Mouse (Mus musculus) adrenal gland, adult (tissue): Measurements from ENCODE around the gene Morc1.

Experiments
- DNase-seq, 2 experiments: peaks; one replicate each; pipeline ENCODE4 v3.0.0; 2022 to 2023; ENCODE audit warnings: low spot score in 1 of 2; ENCODE audit not compliant: inconsistent age in 2 of 2

Gene Morc1

DNA sequence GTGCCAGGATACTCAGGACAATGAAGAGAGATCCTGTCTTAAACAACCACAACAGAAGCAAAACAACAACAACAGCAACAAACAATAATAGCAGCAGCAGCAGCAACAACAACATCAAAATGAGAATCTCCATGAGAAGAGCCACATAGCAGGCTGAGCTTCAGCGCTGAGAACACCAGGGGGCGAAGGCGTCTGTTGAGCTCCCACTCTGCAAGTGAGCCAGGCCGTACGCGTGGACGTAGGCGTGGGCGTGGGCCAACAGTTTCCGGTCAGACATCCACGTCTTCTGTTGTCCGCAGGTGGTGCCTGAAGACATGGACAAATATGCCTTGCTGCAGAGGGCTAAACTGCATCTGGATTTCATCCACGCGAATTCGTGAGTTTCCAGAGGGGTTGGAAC, at the start of gene Morc1:
Morc1 (plus strand) TSS at position 211 of the 400 bp plus-strand sequence.
- no peak for DNase-seq

DNA sequence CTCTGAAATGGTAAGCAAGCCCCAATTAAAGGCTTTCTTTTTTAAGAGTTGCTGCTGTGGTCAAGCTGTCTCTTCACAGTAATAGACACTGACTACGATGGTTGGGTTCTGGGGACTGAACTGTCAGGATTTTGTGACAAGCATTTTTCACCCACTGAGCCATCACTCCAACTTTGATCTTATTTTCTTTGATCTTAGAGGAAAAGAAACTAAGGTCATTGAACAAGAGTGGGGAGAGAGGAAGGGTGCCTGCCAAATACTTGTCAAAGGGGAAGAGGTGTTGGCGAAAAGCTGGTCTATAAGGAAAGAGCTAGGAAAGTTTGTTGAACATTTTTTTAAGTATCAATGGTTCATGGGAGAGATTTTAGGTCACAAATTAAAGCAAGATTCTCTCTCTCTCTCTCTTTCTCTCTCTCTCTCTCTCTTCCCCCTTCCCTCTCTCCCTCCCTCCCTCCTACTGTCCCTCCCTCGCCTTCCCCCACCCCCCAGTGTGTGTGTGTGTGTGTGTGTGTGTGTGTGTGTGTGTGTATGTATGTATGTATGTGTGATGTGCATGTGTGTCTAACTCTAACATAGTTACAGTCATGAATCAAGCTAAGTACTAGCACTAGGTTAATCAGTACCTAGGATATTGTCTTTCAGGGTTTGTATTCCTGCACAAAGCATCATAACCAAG, 47.3 kb upstream of the Morc1 start:
- peak; percentile 9 to 64 for DNase-seq

DNA sequence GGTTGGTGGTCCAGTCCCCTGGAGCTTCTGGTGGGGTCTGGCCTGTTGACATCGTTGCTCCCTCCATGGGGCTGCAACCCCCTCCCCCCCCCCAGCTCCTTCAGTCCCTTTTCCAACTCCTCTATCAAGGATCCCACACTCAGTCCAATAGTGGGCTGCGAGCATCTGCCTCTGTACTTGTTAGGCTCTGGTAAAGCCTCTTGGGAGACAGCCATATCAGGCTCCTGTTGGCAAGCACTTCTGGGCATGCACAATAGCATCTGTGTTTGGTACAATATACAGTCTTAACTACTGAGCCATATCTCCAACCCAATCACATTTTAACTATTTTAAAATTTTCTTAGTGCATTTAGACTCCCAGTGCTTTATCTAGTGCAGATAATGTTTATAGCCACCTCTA, 44.1 kb upstream of the Morc1 start:
- DNase-seq = no peak

DNA sequence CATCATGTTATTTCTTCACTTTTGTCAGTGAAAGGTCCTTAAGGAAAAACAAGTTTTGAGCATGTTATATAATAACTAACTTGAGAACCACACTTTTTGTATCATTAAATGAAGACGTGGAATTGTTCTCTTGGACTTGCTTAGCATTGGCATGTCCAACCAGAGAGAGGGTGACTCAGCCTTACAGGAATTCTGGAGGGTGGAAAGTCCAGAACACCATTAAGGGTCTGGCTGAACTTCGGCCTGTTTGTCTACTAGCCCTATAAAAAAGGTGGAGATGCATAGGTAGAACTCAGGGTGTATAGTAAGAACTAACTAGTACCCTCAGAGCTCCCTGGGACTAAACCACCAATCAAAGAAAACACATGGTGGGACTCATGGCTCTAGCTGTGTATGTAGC, 35.8 kb upstream of the Morc1 start:
- DNase-seq = no peak

DNA sequence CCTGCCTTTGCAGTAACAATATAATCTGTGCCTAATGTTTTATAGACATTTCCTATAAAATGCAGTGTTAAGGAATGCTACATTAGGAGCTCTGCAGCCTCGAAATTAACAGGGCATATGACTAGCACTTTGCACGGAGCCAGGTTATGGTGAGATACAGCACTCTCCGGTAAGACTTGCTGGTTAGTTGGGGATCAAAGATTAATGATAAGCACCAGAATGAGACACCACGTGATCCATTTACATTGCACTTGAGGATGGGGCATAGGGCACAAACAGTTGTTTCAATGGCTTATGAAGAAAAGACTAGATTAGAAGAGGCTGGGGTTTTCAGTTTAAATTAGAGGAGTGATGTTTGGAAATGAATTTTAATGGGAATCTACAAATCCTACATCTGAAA, 28.1 kb upstream of the Morc1 start:
- no peak for DNase-seq

DNA sequence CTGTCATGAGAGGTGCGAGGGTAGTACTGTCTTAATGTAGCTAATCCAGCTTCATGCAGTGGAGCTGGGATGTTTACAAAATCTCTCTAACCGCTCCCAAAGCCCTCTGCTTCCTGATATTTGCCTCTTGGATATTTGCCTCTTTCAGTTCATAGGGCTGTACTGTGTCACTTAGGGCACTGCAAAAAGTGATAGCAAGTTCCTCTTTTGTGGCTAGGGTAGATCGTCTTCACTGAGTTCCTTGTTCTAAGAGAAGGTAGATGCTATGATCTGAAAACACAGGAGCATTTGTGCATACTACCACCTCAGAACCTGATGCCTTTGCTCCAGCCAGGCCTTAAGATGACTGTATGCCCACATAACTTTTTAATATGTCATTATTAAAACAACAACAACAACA, 27.6 kb upstream of the Morc1 start:
- DNase-seq = no peak

DNA sequence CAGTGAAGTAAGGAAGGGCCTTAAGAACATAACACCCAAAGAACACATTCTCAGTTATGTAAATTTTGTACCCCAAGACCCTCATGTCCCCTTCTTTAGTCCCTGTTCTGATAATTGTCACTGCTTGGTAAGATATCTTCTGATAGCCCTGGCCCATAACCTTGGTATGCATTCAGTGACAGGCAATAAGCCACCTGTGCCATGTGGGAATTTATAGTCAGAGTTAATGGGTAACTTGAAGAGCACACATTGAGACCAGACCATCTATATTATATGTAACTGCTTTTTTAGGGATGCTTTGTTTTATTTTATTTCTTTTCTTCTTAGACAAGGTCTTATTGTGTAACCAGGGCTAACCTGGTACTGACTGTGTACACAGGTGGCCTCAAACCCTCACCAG, 27.0 kb upstream of the Morc1 start:
- DNase-seq = no peak

DNA sequence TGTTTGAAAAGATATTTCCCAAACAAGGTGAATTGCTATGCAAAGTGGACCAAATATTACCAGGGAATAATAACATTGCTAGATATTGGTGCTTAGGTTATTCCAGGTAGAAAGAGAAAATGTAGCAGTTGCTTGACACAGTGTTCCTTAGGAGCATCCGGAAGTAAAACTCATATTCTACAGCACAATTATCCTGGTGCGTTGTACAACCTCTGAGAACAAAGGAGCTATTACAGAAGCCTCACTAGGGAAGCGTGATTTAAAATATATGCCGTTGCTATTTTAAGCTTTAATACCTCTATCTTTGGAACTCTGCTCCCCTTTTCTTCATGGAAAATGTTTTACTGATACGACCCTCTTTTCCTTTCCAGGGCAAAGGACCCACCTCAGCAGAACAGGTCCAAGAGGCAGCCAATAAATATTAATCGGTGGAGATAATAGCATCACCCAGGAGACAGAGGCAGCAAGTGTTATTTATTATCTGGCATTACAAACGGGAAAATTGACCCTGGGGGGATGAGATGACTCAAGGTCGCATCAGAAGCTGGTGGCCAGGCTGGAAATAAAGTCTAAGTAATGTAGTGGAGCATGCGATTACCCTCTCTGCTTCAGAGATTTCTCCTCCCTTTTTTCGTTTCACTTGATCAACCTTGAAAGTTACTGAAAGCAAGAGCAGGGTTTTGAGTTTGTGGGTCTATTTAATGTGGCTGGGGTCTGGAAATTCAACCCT, 25.2 kb upstream of the Morc1 start:
- peak in 1 of 2 experiments; percentile 72 for DNase-seq

DNA sequence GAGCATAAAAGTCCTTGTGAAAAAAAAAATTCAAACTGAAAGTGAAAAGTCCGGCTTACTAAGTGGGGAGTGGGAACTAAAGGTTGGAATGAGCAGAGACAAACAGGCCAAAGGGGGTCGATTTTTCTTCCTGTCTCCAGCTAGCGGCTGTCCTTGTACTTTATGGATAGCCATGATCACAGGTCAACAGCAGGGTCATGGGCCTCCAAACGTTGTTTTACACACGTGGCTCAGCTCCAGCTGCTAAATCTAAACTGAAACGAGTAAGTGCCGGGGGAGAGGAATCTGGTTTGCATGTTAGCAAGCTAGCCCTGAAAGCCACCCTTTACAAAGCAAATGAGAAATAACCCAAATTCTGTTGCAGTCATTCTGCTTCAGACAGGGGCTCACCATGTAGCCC, 21.5 kb upstream of the Morc1 start:
- peak; percentile 7 to 73 for DNase-seq

DNA sequence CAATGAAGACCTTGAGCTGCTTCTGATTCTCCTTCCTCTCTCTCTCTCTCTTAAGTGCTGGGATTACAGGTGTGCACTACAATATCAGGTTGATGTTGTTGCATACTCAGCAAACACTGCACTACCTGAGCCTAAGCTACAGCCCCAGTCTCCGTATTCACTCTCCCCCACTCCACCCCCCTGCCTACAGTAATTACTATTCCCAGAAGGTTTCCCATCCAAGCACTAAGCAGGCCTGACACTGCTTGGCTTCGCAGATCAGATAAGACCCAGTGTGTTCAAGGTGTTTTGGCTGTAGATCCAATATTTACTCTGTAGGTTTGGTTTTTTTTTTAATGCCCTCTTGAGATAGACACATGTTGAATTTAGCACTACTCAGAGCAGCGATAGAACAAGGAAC, 20.9 kb upstream of the Morc1 start:
- DNase-seq = no peak

DNA sequence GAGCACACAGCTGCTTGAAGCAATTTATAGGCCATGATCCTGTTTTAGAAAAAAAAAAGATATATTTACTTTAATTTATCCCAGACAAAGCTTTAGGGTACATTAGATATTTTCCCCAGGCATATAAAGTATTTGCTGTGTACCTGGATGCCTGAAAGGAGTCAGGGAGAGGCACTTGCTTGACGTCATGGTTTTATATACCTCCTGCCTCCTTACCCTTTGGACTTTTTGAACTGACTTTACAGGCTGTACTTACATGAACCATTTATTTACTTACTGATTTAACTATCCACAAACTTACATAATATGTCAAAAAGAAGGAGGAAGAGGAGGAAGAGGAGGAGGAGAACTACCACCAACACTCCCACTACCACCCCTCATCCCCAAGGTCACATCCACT, 18.8 kb upstream of the Morc1 start, which contains the start of gene Gm5485:
Gm5485 (minus strand) TSS at position 171 of the 400 bp plus-strand sequence.
- no peak for DNase-seq

DNA sequence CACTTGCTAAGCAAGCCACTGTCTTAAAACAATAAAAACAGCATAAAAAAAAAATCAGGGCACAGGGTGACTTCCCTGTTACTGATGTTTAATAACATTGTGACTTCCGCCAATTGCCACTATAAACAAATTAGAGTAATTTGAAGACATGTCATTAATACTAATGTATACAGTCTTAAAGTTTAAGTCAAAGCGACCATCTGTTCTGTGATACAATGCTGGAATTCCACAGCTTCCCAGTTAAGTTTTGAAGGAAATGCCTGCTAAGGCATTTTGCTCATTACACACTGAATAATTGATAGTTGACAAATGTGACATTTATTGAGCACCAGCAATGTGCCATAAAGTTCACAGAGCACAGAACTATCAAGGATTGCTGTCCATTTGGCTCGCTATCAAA, 12.5 kb upstream of the Morc1 start:
- DNase-seq = no peak

DNA sequence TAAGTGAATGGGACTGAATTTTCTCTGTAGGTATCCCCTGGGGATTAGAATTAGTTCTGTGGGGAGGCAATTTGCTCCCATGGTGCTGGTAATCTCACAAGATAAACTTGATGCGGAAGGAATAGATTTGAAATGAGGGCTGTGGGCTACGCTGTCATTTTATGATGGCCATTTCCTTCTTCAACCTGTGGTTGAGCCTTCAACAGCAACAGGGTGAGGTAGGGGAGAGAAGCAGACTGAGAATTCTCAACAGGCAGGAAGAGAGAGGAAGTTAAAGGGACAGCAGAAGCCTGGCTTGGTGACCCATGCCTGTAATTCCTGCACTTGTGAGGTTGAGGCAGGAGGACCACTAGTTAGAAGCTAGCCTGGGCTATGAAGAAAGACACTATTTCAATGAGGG, 12.0 kb upstream of the Morc1 start:
- DNase-seq = no peak

DNA sequence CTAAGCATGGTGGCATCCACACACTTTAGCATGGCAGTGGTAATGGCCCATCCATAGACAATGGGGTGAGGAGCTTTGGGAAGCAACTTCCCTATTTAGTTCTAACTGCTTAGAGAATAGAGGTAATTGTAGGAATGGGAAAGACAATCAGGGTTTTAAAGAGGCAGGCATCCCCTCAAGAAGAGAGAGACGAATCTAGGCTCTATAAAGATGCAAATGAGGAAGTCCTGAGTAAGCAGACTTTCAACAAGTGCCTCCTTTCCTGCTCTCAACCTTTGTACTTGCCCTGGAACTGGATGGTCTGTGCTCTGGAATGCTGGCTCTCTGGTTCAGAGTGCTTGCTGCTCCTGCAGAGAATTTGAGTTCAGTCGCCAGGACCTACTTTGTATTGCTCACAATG, 8.5 kb upstream of the Morc1 start:
- no peak for DNase-seq

DNA sequence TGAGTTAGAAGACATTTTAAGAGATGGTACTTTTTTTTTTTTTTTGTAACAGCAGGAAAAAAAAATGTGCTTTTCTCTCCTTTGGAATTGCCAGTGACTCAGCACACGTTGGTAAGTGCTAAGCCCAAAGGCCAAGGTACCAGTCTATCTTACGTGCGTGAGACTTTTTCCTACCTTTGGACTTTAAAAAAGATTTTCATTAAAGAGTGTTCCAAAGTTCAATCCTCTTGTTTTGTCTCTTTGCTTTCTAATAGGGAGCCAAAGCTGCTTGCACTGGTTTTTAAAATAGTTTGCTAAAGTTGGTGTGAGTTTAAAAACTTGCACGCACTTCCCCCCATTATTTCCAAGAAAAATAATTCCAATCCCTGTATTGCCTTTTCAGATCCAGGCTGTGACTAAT, 7.0 kb upstream of the Morc1 start:
- DNase-seq = peak in 1 of 2 experiments; percentile 57

DNA sequence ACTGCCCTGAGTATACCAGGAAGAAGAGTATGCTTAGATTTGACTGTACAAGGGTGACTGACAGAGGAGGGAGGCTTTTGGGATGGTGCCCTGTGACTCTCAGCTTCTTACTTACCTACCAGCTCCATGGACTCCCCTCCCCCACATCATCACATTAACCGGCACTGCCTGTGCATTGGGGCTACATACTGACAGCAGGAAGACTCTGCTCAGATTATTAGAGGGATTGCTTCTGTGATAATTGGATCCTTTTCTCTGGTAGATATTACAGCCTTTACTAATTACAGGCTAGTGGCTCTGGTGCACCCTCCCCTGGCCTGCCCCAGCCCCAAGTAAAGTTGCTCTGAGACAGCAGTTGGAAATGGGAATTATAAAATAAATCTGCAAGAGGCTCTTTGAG, 1.6 kb upstream of the Morc1 start:
- DNase-seq = no peak

DNA sequence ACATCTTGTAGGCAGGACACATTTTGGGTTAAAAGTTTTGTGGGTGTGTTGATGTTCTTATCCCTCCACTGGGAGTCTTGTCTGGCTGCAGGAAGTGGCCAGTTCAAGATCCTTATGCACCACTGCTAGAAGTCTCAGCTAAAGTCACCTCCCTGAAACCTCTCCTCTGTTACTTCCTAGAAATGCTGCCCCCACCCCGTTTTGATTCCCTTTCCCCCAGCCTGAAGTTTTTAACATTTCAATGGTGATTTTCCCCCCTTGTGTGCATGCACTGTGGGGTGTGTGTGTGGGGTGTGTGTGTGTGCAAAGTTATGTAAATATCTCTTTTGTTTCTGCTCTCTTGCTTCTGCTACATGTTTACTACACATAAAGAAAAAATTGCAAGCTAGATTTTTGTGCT, 4.4 kb downstream of the Morc1 start:
- no peak for DNase-seq

DNA sequence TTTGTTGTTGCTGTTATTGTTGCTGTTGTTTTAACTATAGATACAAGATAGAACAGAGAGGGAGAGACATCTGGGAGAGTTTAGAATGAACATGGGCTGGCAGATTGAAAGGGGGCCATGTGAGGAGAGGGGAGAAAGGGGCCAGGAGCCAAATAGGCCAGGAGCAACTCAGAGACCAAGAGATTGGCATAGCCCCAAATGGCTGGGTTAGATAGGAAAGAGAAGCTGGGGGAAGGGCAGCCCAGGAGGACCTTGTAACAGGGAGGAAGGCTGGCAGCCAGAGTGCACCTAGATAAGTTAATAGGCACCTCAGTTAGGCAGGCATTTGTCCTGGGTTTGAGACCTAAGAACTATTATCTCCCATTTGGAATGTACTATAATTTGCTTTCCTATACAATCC, 6.4 kb downstream of the Morc1 start:
- DNase-seq = no peak

DNA sequence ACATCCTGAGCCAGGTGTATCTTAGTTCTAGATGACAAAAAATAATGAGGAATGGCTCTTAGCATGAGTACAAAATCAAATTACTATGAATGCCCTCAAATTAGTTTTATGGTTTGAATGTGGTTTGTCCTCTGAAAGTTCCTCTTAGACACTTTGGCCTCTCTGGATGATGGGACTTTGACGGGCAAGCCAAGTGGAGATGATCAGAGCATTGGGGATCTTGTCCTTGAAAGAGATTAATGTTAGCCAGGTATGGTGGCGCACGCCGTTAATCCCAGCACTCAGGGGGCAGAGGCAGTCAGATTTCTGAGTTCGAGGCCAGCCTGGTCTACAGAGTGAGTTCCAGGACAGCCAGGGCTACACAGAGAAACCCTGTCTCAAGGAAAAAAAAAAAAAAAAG, 13.6 kb downstream of the Morc1 start:
- DNase-seq = no peak

DNA sequence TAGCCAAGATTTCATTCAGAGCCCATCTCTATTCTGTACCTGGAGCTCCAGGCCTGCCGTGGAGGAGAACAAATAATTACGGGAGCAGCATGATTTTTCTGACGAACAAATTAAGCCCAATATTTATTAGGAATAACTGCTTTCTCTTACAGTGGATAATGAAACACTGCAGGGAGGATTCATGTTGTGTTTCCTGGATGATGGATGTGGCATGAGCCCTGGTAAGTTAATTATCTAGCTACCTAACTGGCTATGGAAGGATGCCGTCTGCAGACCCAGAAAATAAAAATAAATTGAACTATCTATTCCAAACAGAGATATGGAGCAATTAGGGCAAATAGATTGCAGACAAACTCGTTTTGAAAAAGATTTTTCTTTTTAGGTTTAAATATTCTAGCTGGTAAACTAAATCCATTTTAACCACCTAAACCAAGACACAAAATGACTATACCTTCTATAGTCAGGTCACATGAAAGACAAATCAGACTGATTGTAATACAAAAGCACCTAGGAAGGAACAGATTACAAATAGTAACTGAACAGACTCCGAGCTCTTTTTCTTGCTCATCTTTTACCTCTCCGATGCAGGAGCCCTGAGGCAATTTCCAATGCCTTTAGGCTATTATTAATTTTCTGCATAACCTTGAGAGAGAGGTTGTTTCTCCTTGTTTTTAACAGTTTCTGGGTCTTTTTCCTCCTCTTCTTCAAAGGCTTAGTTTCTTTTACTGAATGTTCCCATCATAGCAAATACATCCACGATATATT, 15.3 kb downstream of the Morc1 start:
- no peak for DNase-seq

DNA sequence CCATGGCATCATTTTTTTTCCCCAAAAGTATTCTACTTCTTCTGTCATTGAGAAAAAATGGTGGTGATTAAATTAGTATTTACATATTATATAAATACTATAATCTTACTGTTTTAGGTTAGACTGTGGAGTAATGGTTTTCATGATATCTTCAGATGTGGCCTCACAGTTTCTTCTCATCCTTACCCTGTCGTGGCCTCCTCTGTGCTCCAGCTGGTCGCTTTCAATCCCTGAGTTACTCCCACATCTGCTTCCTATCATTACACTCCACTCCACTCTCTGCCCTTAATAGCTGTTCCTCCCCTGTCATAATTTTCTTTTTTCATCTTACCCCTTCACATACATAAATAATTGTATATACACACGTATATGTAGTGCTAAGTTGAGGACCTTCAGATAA, 22.2 kb downstream of the Morc1 start:
- no peak for DNase-seq

DNA sequence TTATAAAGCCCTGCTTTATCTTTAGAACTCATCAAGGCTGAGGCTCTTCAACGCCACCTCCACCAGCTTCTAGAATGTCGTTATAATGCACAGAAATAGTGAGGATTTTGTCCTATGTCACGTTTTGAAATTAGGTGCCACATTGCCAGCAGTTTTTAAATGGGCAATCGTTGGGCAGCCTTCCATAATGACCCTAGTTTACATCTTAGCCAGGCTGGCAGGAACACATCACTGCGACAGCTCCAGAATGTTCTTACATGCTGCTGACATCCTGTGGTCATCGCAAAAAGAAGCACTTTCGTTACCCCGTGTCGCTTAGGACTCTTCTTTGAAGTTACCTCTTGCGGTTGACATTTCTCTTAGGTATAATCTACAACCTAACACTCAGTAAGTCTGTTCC, 42.4 kb downstream of the Morc1 start:
- DNase-seq = no peak
